Mouse (Mus musculus) spleen, adult 2 months (tissue): ENCODE measurements around the gene Ppan. TPM values are rescaled to one million over a fixed set of nuclear protein-coding genes. Genes with fewer than 3 reads are reported as not detected.

Experiments
- DNase-seq, 2 experiments: peaks; one replicate each; pipeline versions ENCODE4 v3.0.0 to v3.0.0-alpha.2; 2012 to 2021; ENCODE audit warnings: low spot score in 2 of 2, low read depth in 1 of 2
- H3K27ac ChIP-seq: fragments of 200-500 bp; 2 replicates; pipeline ENCODE4 v1.5.1; 2012; ENCODE audit warnings: low read length, inconsistent platforms; ENCODE audit not compliant: insufficient read depth
- H3K27me3 ChIP-seq: fragments of 200-500 bp; 2 replicates; pipeline ENCODE4 v1.6.1; 2012; ENCODE audit warnings: mild to moderate bottlenecking, moderate library complexity, low read length, inconsistent platforms; ENCODE audit not compliant: control insufficient read depth, insufficient read depth
- H3K36me3 ChIP-seq: fragments of 200-500 bp; 2 replicates; pipeline ENCODE4 v1.6.1; 2012; ENCODE audit warnings: mild to moderate bottlenecking, low read length, inconsistent platforms; ENCODE audit not compliant: control insufficient read depth, insufficient read depth
- H3K4me1 ChIP-seq: fragments of 200-500 bp; 2 replicates; pipeline ENCODE4 v1.6.1; 2011; ENCODE audit warnings: inconsistent platforms; ENCODE audit not compliant: control insufficient read depth, insufficient read depth, insufficient read length
- H3K4me3 ChIP-seq: fragments of 200-500 bp; 2 replicates; pipeline ENCODE4 v1.5.1; 2011; ENCODE audit warnings: mild to moderate bottlenecking, inconsistent platforms; ENCODE audit not compliant: insufficient read depth, insufficient read length; ENCODE audit errors: extremely low read depth
- CTCF ChIP-seq: fragments of 200-500 bp; IDR thresholded peaks from 2 replicates; pipeline ENCODE4 v1.5.1; 2011; ENCODE audit warnings: mild to moderate bottlenecking, inconsistent platforms; ENCODE audit not compliant: insufficient read depth, insufficient read length, insufficient replicate concordance; ENCODE audit errors: extremely low read depth
- POLR2A ChIP-seq: fragments of 200-500 bp; IDR thresholded peaks from 2 replicates; pipeline ENCODE4 v1.6.1; 2011; ENCODE audit warnings: low read depth, low read length, inconsistent platforms
- WGBS: fragments of 180-500 bp; shearing (Covaris S2); methylation state at CpG from one replicate; pipeline ENCODE4 v1.1.7; 2018; 5-methylcytosine and 5-hydroxymethylcytosine counted together
- polyA plus RNA-seq: library from polyadenylated mRNA; depleted of rRNA; stranded (reverse); fragments of >200 nt; gene quantifications from 2 replicates; pipeline ENCODE4 v1.2.3, GENCODE M21; 2012

Ppan gene
- polyA plus RNA-seq, 1 experiment = 116 TPM

DNA sequence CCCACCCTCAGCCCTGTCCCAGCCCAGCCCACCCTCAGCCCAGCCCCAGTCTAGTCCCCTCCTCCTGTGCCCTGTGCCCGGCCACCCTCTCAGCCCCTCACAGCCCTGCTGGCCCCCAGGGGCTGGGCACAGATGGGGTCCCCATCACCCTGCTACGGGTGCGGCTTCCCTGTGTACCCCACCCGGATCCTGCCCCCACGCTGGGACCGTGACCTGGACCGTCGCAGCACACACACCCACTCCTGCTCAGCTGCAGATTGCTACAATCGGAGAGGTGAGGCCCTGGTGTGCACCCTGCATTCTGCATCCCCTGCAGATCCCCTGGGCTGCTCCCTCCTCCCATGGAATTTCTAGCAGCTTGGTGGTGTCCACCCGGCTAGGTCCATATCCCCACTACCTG, 15.0 kb upstream of the Ppan start:
- peaks cover 5% of the 10 kb centered on the region; the same call in 1 of the 2 replicates for H3K4me1 ChIP-seq
- H3K27me3 ChIP-seq = no peaks in the 10 kb centered on the region
- H3K27ac ChIP-seq = no peak overlapping the region
- no peak overlapping the region for H3K4me3 ChIP-seq
- TF ChIP-seq POLR2A (no peak), CTCF (no peak)
- H3K36me3 ChIP-seq = peaks cover 12% of the 10 kb centered on the region
- DNase-seq = no peak
- 95% methylated on average over 10 of the region's 10 CpGs for WGBS

DNA sequence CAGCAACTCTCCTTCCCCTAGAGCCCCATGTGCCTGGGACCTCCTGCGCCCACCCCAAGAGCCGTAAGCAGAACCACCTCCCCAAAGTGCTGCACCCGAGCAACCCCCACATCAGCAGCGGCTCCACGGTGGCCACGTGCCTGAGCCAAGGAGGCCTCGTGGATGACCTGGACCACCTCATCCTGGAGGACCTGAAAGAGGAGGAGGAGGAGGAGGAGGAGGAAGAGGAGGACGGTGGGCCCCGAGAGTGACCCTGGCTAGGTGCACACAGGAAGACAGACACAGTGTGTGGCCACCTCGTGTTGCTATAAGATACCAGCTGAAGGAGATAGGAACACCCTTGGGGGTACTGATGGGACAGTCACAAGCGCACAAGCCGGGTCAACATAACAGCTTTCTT, 14.5 kb upstream of the Ppan start:
- Histone ChIP-seq H3K4me3 (no peak overlapping the region), H3K36me3 (peaks cover 12% of the 10 kb centered on the region), H3K27me3 (no peaks in the 10 kb centered on the region), H3K27ac (no peak overlapping the region), H3K4me1 (peaks cover 5% of the 10 kb centered on the region; the same call in 1 of the 2 replicates)
- no peak for DNase-seq
- TF ChIP-seq CTCF (no peak), POLR2A (no peak)
- 90% methylated on average over 12 of the region's 12 CpGs for WGBS

- 87% methylated on average over 23 of the region's 23 CpGs for WGBS
- TF ChIP-seq POLR2A (no peak), CTCF (no peak)
- no peak overlapping the region for H3K4me3 ChIP-seq
- peaks cover 11% of the 10 kb centered on the region for H3K36me3 ChIP-seq
- no peak overlapping the region for H3K27ac ChIP-seq
- peaks cover 4% of the 10 kb centered on the region; the same call in 1 of the 2 replicates for H3K4me1 ChIP-seq
- no peak for DNase-seq
- no peaks in the 10 kb centered on the region for H3K27me3 ChIP-seq
These were observed 12.8 kb upstream of the Ppan start for GRCm38 (mm10) chr9:20875021-20875790.

DNA sequence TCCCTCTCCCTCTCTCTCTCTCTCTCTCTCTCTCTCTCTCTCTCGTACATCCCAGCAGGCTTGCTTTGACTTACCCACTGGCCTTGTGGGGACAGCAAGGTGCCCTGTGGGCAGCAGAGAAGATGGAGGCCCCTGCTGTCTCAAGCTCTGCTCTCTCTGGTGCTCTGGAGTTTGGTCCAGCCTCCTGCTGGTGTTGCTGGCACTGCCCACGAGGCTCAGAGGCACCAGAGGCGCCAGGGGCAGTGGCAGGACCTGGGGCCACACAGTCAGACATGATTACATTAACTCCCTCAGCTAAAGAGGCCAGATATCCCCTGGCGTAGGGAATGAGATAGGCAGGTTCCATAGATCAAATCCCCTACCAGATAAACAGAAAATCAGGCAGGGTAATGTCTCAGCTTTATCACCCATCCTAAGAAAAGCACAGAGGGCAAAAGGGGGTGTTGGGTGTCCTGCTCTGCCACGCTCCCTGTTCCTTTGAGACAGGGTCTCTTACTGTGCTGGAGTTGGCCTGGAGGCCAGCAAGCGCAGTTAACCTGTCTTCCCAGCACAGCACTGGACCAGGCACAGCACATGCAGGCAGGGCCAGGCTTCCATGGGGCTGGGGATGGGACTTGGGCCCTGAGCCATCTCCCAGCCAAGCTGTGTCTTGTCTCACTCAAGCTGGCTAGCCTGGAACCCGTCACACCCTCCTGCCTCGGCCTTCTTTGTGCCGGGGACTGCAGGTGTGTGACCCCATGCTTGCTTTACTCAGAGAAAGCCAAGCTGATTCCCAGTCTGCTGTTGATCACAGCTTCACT, 11.5 kb upstream of the Ppan start:
- WGBS = 80% methylated on average over 9 of the region's 9 CpGs
- Histone ChIP-seq H3K36me3 (peaks cover 9% of the 10 kb centered on the region), H3K4me1 (0 out of 2 replicates have a peak, but pooled peaks cover 4% of the 10 kb centered on the region), H3K27ac (no peak overlapping the region), H3K4me3 (no peak overlapping the region), H3K27me3 (no peaks in the 10 kb centered on the region)
- no peak for DNase-seq
- TF ChIP-seq POLR2A (no peak), CTCF (no peak)

DNA sequence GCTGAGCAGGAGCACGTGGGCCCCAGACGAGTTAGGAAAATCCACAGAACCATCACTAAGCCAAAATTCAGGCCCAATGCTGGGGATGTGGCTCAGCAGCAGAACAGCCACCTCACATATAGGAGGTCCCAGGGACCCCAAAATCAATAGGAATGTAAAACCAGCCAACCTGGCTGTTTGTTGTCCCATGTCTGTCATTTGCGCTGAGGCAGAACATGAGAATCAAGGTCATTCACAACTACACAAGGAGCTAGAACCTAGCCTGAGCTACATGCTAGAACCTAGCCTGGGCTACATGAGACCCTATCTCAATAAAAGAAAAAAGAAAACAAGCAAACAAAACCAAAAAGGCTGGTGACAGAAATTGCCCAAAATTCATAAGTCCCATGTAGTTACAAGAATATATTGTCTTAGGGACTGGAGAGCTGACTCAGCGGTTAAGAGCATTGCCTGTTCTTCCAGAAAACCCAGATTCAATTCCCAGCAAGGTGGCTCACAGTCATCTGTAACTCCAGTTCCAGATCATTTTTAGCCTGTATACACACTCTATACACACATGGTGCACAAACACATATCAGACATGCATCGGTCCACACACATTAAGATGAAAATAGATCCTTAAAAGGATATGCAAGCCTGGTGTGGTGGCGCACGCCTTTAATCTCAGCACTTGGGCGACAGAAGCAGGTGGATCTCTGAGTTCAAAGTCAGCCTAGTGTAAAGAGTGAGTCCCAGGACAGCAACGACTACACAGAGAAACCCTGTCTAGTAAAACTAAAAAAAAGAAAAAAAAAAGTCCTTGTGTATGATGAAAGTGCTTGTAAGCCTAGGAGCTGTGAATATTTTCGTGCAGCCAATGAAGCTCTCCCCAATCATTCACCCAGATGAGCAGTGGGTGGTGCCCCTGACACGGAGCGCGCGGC, 10.6 kb upstream of the Ppan start:
- 0 out of 2 replicates have a peak, but pooled peaks cover 4% of the 10 kb centered on the region for H3K4me1 ChIP-seq
- H3K36me3 ChIP-seq = peaks cover 9% of the 10 kb centered on the region
- no peaks in the 10 kb centered on the region for H3K27me3 ChIP-seq
- peak overlapping the region; percentile 44; the same call in 1 of the 2 replicates for H3K4me3 ChIP-seq
- no peak for DNase-seq
- H3K27ac ChIP-seq = peak overlapping the region; percentile 22
- 33% methylated on average over 14 of the region's 14 CpGs for WGBS
- no peak; the same call in 1 of the 2 replicates for TF ChIP-seq POLR2A
- TF ChIP-seq CTCF = no peak

- peak; percentile 97 to 99 for DNase-seq
- WGBS = under 1% methylated on average over 69 of the region's 69 CpGs
- TF ChIP-seq CTCF (peak; percentile 68; the same call in 1 of the 2 replicates), POLR2A (peak; percentile 29)
- peak overlapping the region; percentile 91 for H3K27ac ChIP-seq
- H3K27me3 ChIP-seq = no peaks in the 10 kb centered on the region
- H3K4me1 ChIP-seq = 0 out of 2 replicates have a peak, but pooled peaks cover 4% of the 10 kb centered on the region
- peak overlapping the region; percentile 61 for H3K4me3 ChIP-seq
- peaks cover 5% of the 10 kb centered on the region for H3K36me3 ChIP-seq
These were observed 9.8 kb upstream of the Ppan start for GRCm38 (mm10) chr9:20878041-20878709.
